Mouse (Mus musculus): Measurements from ENCODE around the gene Olfr1331. TPM values are rescaled to one million over a fixed set of nuclear protein-coding genes. Genes with fewer than 3 reads are reported as not detected.

The Olfr1331 gene
- polyA plus RNA-seq (2017; shearing (Covaris generic)) = not detected

DNA sequence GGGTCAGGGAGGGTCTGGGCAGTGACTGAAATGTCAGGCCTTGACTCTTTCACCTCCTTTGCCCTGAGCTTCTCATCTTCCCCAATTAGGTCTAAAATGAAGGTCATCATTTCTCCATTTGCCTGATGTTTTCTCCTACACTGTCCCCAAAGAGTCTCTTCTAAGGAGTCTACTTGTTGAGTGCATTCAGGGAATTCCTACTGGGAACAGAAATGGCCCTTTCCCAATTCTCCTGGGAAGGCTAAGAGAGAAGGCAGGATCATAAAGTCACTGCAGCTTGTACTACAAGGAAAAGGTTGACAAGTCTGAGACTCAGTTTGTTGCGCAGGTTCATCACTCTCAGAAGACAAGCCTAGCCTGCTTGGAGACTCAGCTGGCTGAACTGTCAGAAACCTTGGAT lies at the start of gene Olfr1331:
Olfr1331 (plus strand) TSS at position 301 of the 400 bp plus-strand sequence.

DNA sequence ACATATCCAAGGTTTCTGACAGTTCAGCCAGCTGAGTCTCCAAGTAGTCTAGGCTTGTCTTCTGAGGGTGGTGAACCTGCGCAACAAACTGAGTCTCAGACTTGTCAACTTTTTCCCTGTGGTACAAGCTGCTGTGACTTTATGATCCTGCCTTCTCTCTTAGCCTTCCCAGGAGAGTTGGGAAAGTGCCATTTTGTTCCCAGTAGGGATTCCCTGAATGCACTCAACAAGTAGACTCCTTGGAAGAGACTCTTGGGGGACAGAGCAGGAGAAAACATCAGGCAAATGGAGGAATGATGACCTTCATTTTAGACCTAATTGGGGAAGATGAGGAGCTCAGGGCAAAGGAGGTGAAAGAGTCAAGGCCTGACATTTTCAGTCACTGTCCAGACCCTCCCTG lies 28.3 kb upstream of the Olfr1331 start, which contains the start of gene Olfr1333:
Olfr1333 (minus strand) TSS at position 101 of the 400 bp plus-strand sequence.

GRCm38 (mm10) chr4:118888297-118888696 lies 23.8 kb downstream of the Olfr1331 start, which contains the start of gene Olfr1330:
TSS of gene Olfr1330 (plus strand) at chr4:118888597.

DNA sequence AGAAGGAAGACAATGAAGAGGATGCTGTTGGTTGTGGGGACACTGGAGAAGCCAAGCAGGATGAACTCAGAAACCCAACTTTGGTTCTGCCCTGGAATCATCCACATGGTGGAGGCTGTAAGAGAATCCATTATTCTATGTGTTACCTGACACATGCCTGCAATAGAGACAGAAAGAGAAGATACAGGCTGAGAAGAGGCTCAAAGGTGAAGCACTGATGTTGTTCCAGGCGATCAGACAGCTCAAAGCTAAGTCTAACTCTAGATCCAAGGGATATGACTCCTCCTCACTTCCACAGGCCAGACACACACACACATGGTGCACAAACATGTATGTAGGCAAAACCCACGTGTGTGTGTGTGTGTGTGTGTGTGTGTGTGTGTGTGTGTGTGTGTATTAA lies 52.9 kb downstream of the Olfr1331 start, which contains the start of gene Olfr1329:
Olfr1329 (minus strand) TSS at position 101 of the 400 bp plus-strand sequence.

Other genes starting within 250 kb of the Olfr1331 start
- gene Cfap57, start 243.9 kb upstream of the Olfr1331 start, polyA plus RNA-seq (2017; shearing (Covaris generic)) = not detected
- gene Ebna1bp2, start 243.8 kb upstream of the Olfr1331 start, polyA plus RNA-seq (2017; shearing (Covaris generic)) = 195 TPM
- not detected for gene Olfr62, start 205.7 kb upstream of the Olfr1331 start, polyA plus RNA-seq (2017; shearing (Covaris generic))
- gene Olfr1342, start 171.9 kb upstream of the Olfr1331 start, polyA plus RNA-seq (2017; shearing (Covaris generic)) = not detected
- gene Olfr1341, start 161.1 kb upstream of the Olfr1331 start, polyA plus RNA-seq (2017; shearing (Covaris generic)) = not detected
- not detected for gene Olfr1340, start 144.5 kb upstream of the Olfr1331 start, polyA plus RNA-seq (2017; shearing (Covaris generic))
- not detected for gene Olfr1339, start 132.5 kb upstream of the Olfr1331 start, polyA plus RNA-seq (2017; shearing (Covaris generic))
- not detected for gene Olfr1338, start 105.9 kb upstream of the Olfr1331 start, polyA plus RNA-seq (2017; shearing (Covaris generic))
- gene Olfr1337, start 82.1 kb upstream of the Olfr1331 start, polyA plus RNA-seq (2017; shearing (Covaris generic)) = not detected
- gene Olfr1335, start 54.7 kb upstream of the Olfr1331 start, polyA plus RNA-seq (2017; shearing (Covaris generic)) = not detected
- gene Olfr1333, start 28.4 kb upstream of the Olfr1331 start, polyA plus RNA-seq (2017; shearing (Covaris generic)) = not detected
- not detected for gene Olfr1330, start 23.9 kb downstream of the Olfr1331 start, polyA plus RNA-seq (2017; shearing (Covaris generic))
- not detected for gene Olfr1329, start 52.8 kb downstream of the Olfr1331 start, polyA plus RNA-seq (2017; shearing (Covaris generic))
- not detected for gene Olfr1328, start 74.0 kb downstream of the Olfr1331 start, polyA plus RNA-seq (2017; shearing (Covaris generic))
- not detected for gene Lao1, start 96.9 kb downstream of the Olfr1331 start, polyA plus RNA-seq (2017; shearing (Covaris generic))
- 79.4 TPM for gene Slc2a1, start 244.1 kb downstream of the Olfr1331 start, polyA plus RNA-seq (2017; shearing (Covaris generic))

Measured in CD4-positive, CD25-positive, alpha-beta regulatory T cell, adult 9 weeks (primary cell).